Mouse (Mus musculus) G1E (cell line): ENCODE results near the gene Trpm4.

Experiments used
- CTCF ChIP-seq: IDR thresholded peaks from 2 replicates; pipeline ENCODE4 v1.5.1; 2012; ENCODE audit warnings: low read depth, low read length, inconsistent platforms, mixed read lengths
- GATA1 ChIP-seq: IDR thresholded peaks from 2 replicates; pipeline ENCODE4 v1.6.1; 2012; ENCODE audit warnings: borderline replicate concordance, low read length, inconsistent platforms, mixed read lengths
- GATA2 ChIP-seq: IDR thresholded peaks from 2 replicates; pipeline ENCODE4 v1.6.1; 2012; ENCODE audit warnings: low read depth, low read length, inconsistent platforms, borderline replicate concordance
- POLR2AphosphoS5 ChIP-seq: IDR thresholded peaks from 2 replicates; pipeline ENCODE4 v1.6.1; 2012; ENCODE audit warnings: low read depth, low read length, inconsistent platforms; ENCODE audit not compliant: insufficient replicate concordance
- TAL1 ChIP-seq: conservative IDR thresholded peaks from 2 replicates; pipeline ENCODE4 v1.6.1; 2012; ENCODE audit warnings: low read depth, low read length, inconsistent platforms, mixed read lengths

- no peak for TF ChIP-seq CTCF
- TF ChIP-seq POLR2AphosphoS5: no peak
- no peak for TF ChIP-seq GATA1
- TF ChIP-seq TAL1: no peak
- no peak for TF ChIP-seq GATA2
Observed at GRCm38 (mm10) chr7:45369022-45369745, 35.6 kb upstream of the Trpm4 start.
